Mouse (Mus musculus): ENCODE results near the gene B020004J07Rik. TPM values are rescaled to one million over a fixed set of nuclear protein-coding genes. Genes with fewer than 3 reads are reported as not detected.

Gene B020004J07Rik
- polyA plus RNA-seq (2012; ENCODE audit: low replicate concordance): not detected in 2 replicates

GRCm38 (mm10) chr4:101843923-101844322 is at the start of gene B020004J07Rik:
Gene B020004J07Rik, minus strand, starts transcription at chr4:101844023.

Other genes starting within 250 kb of the B020004J07Rik start
- 3.2 and 16.4 TPM in 2 replicates for gene Leprot, start 196.3 kb downstream of the B020004J07Rik start, polyA plus RNA-seq (2012; ENCODE audit: low replicate concordance)
- gene Lepr, start 126.6 kb downstream of the B020004J07Rik start, polyA plus RNA-seq (2012; ENCODE audit: low replicate concordance): 0.17 and 0.23 TPM in 2 replicates
- gene C130073F10Rik, start 49.8 kb upstream of the B020004J07Rik start, polyA plus RNA-seq (2012; ENCODE audit: low replicate concordance): not detected in 2 replicates
- not detected in 2 replicates for gene Gm12800, start 65.1 kb upstream of the B020004J07Rik start, polyA plus RNA-seq (2012; ENCODE audit: low replicate concordance)
- gene Gm12794, start 96.4 kb upstream of the B020004J07Rik start, polyA plus RNA-seq (2012; ENCODE audit: low replicate concordance): not detected in 2 replicates
- gene Gm12790, start 137.0 kb upstream of the B020004J07Rik start, polyA plus RNA-seq (2012; ENCODE audit: low replicate concordance): not detected in 2 replicates
- not detected in 2 replicates for gene Gm12789, start 142.6 kb upstream of the B020004J07Rik start, polyA plus RNA-seq (2012; ENCODE audit: low replicate concordance)
- gene Pde4b, start 243.5 kb upstream of the B020004J07Rik start, polyA plus RNA-seq (2012; ENCODE audit: low replicate concordance): 1.9 and 2.4 TPM in 2 replicates

Measured in leukemia stem cell, adult 10-12 weeks (primary cell).